Comparison of ENCODE assay signal across 7 mouse cellular contexts in genomic region chr16:55838510-55839474, GRCm38 (mm10). TPM values are rescaled to one million over a fixed set of nuclear protein-coding genes. Genes with fewer than 3 reads are reported as not detected.
DNase-seq lines count a peak whose midpoint lies in the region; ATAC-seq lines count a peak whose summit lies in the region.

Gene Nfkbiz, minus strand, starts transcription at chr16:55838899.

- H3K9ac ChIP-seq in midbrain, embryonic 11.5 days (ENCODE audit: low read length), result peak within 1 kb of the TSS; percentile 83

- H3K27me3 ChIP-seq in midbrain, embryonic 11.5 days (ENCODE audit: control insufficient read depth, insufficient read depth, low read length), result no peaks in the 10 kb centered on the region

- WGBS in midbrain, embryonic 11.5 days, result under 1% methylated on average over 40 of the region's 40 CpGs

- H3K4me1 ChIP-seq in midbrain, embryonic 11.5 days (ENCODE audit: control insufficient read depth, insufficient read depth, low read length), result no peaks in the 10 kb centered on the region

- H3K4me2 ChIP-seq in midbrain, embryonic 11.5 days, result peak within 1 kb of the TSS; percentile 61

- H3K36me3 ChIP-seq in midbrain, embryonic 11.5 days (ENCODE audit: control insufficient read depth, insufficient read depth, low read length), result no peaks in the 10 kb centered on the region; the same call in 1 of the 2 replicates

- peak; percentile 96 for DNase-seq in adrenal gland, adult 2 months
- DNase-seq in embryo, embryonic 10 days (ENCODE audit: low spot score), result peak; percentile 85
- DNase-seq in gastrocnemius, postnatal 14 days, result peak; percentile 91
- peak; percentile 86 for DNase-seq in left cerebral cortex, postnatal 4 days
- DNase-seq in midbrain, embryonic 11.5 days (ENCODE audit: low spot score, missing footprints), result peak; percentile 98
- peak; percentile 70 for DNase-seq in right cerebral cortex, postnatal 4 days

- intact Hi-C loops in gastrocnemius, postnatal 14 days (cut with DNase I; ENCODE audit: low total_unique reads), result no loop called here
- intact Hi-C loops in left cerebral cortex, postnatal 4 days (cut with DNase I), result no loop called here

- H3K9me3 ChIP-seq in midbrain, embryonic 11.5 days (ENCODE audit: control insufficient read depth, low read length), result no peaks in the 10 kb centered on the region

- ATAC-seq in inflammation-experienced regulatory T-cells, adult 6 months, result peak; percentile 67
- ATAC-seq in midbrain, embryonic 11.5 days (ENCODE audit: low FRiP score), result peak; percentile 98

- peak within 1 kb of the TSS; percentile 50 for H3K4me3 ChIP-seq in midbrain, embryonic 11.5 days (ENCODE audit: low read depth, low read length)

- peak within 1 kb of the TSS; percentile 69 for H3K27ac ChIP-seq in midbrain, embryonic 11.5 days (ENCODE audit: low read depth, low read length)

RNA-seq across cellular contexts. Expression of gene Nfkbiz, which starts in this region (rescaled TPM):
- total RNA-seq in adrenal gland, adult 2 months (2021), result 1 to 10 TPM; 4.8 to 5.3 TPM
- 6.0 and 7.3 TPM in 2 replicates for polyA plus RNA-seq in adrenal gland, adult 2 months (2012; rRNA removed)
- 1 to 10 TPM; 1.5 to 1.6 TPM for total RNA-seq in gastrocnemius, postnatal 14 days (2021)
- polyA plus RNA-seq in inflammation-experienced regulatory T-cells, adult 6 months (2017; shearing (Covaris generic)), result 10 to 100 TPM; 24.7 to 39.2 (median 36.9) TPM
- total RNA-seq in left cerebral cortex, postnatal 4 days (2021), result 1 to 10 TPM; 2.3 to 2.5 TPM
- polyA plus RNA-seq in midbrain, embryonic 11.5 days (2014; fragmentation: Nextera tagmentation; extraction: Ambion mirVana), result 1.3 and 1.8 TPM in 2 replicates

Comparison
In these comparisons a context has a peak if more than half of its experiments do, and no peak if none do; other contexts are left out.
1. Peak in every context shown above with its lines: DNase-seq, ATAC-seq, H3K4me3 ChIP-seq and H3K27ac ChIP-seq.